Mouse (Mus musculus) lung, embryonic 14.5 days (tissue): ENCODE measurements at regions not wholly inside any gene's neighbourhood (a gene's known extent, or its start where the extent isn't known, plus 50 kb on each side); places are given as distances from the start of the nearest gene placed in this dataset.
A peak's percentile ranks its signal among the peaks of the same experiment; 100 is the strongest.

Experiments used
- ATAC-seq: fragments of 200-750 bp; cut with Nextera tagmentation; 2 replicates; pipeline ENCODE4 v1.8.0; 2017; ENCODE audit warnings: mild to moderate bottlenecking, moderate TSS enrichment, moderate library complexity; ENCODE audit not compliant: insufficient read depth
- DNase-seq: peaks from one replicate; pipeline ENCODE4 v3.0.0-alpha.2; 2015
- H3K27ac ChIP-seq: fragments of 300-500 bp; sonication (generic); 2 replicates; pipeline ENCODE4 v1.5.1; 2014; ENCODE audit warnings: low read depth, mild to moderate bottlenecking, moderate library complexity
- H3K27me3 ChIP-seq: fragments of 300-500 bp; sonication (generic); 2 replicates; pipeline ENCODE4 v1.6.1; 2014; ENCODE audit warnings: low read length, control low read depth; ENCODE audit not compliant: insufficient read depth
- H3K36me3 ChIP-seq: fragments of 300-500 bp; sonication (generic); 2 replicates; pipeline ENCODE4 v1.6.1; 2014; ENCODE audit warnings: control low read depth; ENCODE audit not compliant: insufficient read depth
- H3K4me1 ChIP-seq: fragments of 300-500 bp; sonication (generic); 2 replicates; pipeline ENCODE4 v1.6.1; 2014; ENCODE audit warnings: antibody characterized with exemption, control low read depth; ENCODE audit not compliant: insufficient read depth
- H3K4me2 ChIP-seq: fragments of 300-500 bp; sonication (generic); 2 replicates; pipeline ENCODE4 v1.6.1; 2014; ENCODE audit warnings: mild to moderate bottlenecking
- H3K4me3 ChIP-seq: fragments of 300-500 bp; sonication (generic); 2 replicates; pipeline ENCODE4 v1.5.1; 2014; ENCODE audit warnings: low read depth, low read length
- H3K9ac ChIP-seq: fragments of 300-500 bp; sonication (generic); 2 replicates; pipeline ENCODE4 v1.6.1; 2014
- H3K9me3 ChIP-seq: fragments of 300-500 bp; sonication (generic); 2 replicates; pipeline ENCODE4 v1.6.1; 2016; ENCODE audit warnings: low read depth, low read length, control low read depth
- CTCF ChIP-seq: IDR thresholded peaks from 2 replicates; pipeline ENCODE4 v1.5.1; 2016; ENCODE audit warnings: antibody characterized with exemption, low read depth
- WGBS: fragments of 180-500 bp; shearing (Covaris S2); extraction: QIAGEN DNeasy Blood & Tissue Kit; methylation state at CpG from one replicate; pipeline ENCODE4 v1.1.7; 2014; 5-methylcytosine and 5-hydroxymethylcytosine counted together

DNA sequence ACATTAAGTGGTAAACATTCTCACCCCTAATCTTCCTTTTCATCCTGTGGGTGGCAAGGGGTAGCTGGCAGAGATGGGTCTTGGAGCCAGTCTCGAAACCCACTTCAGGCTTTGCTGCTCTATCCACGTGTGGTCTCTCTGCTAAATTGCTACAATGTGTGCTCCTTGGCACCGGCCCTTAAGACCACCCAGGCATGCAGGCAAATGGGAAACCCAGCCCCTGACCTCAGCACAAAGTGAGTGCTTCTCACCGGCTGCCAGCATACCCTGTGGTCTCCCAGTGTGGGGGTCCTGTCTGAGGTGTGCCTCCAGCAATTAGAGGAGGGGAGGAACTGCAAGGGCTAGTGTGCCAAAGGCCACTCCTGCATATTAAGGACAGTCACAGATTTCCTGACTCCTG, 238.5 kb upstream of the Gm21798 start:
- peak; percentile 35 for DNase-seq
- H3K27ac ChIP-seq = no peak overlapping the region
- no peaks in the 10 kb centered on the region for H3K27me3 ChIP-seq

GRCm38 (mm10) chr15:64580481-64580880, 237.0 kb upstream of the Gm21798 start:
- no peak overlapping the region for H3K4me2 ChIP-seq
- no peak overlapping the region for H3K4me3 ChIP-seq
- H3K9ac ChIP-seq = no peak overlapping the region
- no peaks in the 10 kb centered on the region for H3K36me3 ChIP-seq
- DNase-seq = no peak
- ATAC-seq = no peak
- no peaks in the 10 kb centered on the region for H3K27me3 ChIP-seq
- H3K9me3 ChIP-seq = no peaks in the 10 kb centered on the region
- WGBS = 78% methylated on average over 1 of the region's 1 CpGs
- TF ChIP-seq CTCF = no peak
- no peaks in the 10 kb centered on the region for H3K4me1 ChIP-seq
- H3K27ac ChIP-seq = no peak overlapping the region

More for the DNA sequence above, 238.5 kb upstream of the Gm21798 start:
- Histone ChIP-seq H3K36me3 (no peaks in the 10 kb centered on the region), H3K4me2 (no peak overlapping the region), H3K4me3 (no peak overlapping the region), H3K4me1 (no peaks in the 10 kb centered on the region), H3K9ac (no peak overlapping the region), H3K9me3 (no peaks in the 10 kb centered on the region)
- no peak for TF ChIP-seq CTCF
- WGBS = 18% methylated on average over 4 of the region's 4 CpGs
- ATAC-seq = peak; percentile 63; the same call in 1 of the 2 replicates

DNA sequence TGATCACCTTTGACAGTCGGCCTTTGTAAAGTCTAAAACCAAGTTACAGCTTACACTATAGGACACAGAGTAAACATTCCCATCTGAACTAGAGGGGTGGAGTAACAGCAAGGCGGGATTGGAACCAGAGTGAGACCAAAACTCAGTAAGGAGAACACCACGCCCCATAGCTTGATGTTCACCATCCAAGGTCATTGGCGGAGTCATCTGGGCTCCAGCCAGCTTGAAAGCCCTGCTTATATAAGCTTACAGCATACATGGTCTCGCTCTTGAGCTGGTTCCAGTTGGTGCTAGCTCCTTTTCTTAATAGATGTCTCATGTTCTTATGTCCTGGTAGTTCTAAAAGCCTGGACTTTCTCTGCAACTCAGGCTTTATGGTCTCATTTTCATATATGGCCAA, 236.4 kb upstream of the Gm21798 start:
- H3K9me3 ChIP-seq = no peaks in the 10 kb centered on the region
- H3K9ac ChIP-seq = no peak overlapping the region
- H3K4me1 ChIP-seq = no peaks in the 10 kb centered on the region
- H3K27ac ChIP-seq = no peak overlapping the region
- H3K27me3 ChIP-seq = no peaks in the 10 kb centered on the region
- DNase-seq = no peak
- no peak overlapping the region for H3K4me3 ChIP-seq
- ATAC-seq = no peak
- no peak overlapping the region for H3K4me2 ChIP-seq
- TF ChIP-seq CTCF = no peak
- no peaks in the 10 kb centered on the region for H3K36me3 ChIP-seq
- WGBS = 76% methylated on average over 5 of the region's 5 CpGs

DNA sequence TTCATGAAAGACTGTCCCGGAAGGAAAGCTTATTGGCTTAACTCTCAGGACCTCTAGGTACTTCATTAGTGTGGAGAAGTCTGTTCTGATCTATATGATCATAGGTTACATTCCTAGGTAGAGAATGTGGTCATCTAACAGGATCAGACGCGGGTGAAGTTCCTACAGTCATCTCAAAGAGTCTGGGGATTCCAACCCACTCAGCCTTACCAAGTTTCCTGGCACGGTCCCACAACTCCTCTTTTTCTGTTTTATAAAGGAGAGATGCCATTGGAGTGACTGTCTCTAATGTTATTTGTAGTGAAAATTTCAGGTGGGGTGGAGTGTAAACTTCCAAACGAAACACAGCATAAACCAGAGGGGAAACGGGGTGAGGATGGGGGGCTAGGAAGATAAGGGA, 233.4 kb upstream of the Gm21798 start:
- ATAC-seq = no peak

GRCm38 (mm10) chr15:64586776-64587175, 230.7 kb upstream of the Gm21798 start:
- DNase-seq = no peak
- no peaks in the 10 kb centered on the region for H3K36me3 ChIP-seq
- 77% methylated on average over 3 of the region's 3 CpGs for WGBS

More for the DNA sequence above, 233.4 kb upstream of the Gm21798 start:
- Histone ChIP-seq H3K36me3 (no peaks in the 10 kb centered on the region), H3K27ac (no peak overlapping the region), H3K4me1 (no peaks in the 10 kb centered on the region), H3K9me3 (no peaks in the 10 kb centered on the region), H3K27me3 (no peaks in the 10 kb centered on the region), H3K9ac (no peak overlapping the region), H3K4me3 (no peak overlapping the region), H3K4me2 (no peak overlapping the region)
- no peak for TF ChIP-seq CTCF
- DNase-seq = no peak
- WGBS = 83% methylated on average over 6 of the region's 6 CpGs

DNA sequence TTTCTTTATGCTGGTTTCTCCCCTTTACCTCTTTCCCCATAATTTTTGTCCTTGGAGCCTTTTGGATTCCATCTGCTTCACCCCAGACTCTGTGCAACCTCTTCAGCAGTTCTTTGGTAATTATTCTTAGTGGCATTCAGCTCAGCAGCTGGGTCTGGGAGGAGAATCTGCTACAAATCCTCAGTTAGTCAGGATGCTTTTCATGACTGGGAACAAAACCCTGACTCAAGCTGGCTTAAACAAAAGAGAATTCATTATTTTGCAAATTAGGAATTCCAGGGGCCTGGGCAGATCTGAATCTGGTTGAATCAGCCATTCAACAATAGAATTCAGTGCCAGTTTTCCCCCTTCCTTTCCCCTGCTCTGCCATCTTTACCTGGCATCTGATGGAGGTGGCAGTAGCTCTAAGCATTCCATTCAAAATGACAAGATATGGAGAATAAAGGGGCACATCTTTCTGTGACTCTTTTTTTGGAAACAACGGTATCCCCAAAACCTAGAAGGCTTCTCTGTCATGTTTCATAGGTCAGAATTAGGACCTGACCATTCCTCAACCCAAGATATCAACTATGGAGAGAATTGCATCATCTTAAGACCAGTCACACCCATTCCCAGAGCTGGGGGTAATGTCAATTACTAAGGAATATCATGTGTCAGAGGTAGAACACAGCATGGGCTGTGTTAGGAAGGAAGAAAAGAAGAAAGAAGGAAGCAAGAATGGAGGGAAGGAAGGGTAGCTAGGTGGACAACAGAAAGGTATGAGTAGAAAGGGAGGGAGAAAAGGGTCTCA, 227.2 kb upstream of the Gm21798 start:
- no peaks in the 10 kb centered on the region for H3K27me3 ChIP-seq
- no peaks in the 10 kb centered on the region for H3K36me3 ChIP-seq
- H3K4me3 ChIP-seq = no peak overlapping the region
- no peak for TF ChIP-seq CTCF
- WGBS = 70% methylated on average over 1 of the region's 1 CpGs
- DNase-seq = no peak
- ATAC-seq = no peak
- H3K9ac ChIP-seq = no peak overlapping the region
- H3K4me2 ChIP-seq = no peak overlapping the region
- no peak overlapping the region for H3K27ac ChIP-seq
- no peaks in the 10 kb centered on the region for H3K4me1 ChIP-seq
- H3K9me3 ChIP-seq = no peaks in the 10 kb centered on the region

More at GRCm38 (mm10) chr15:64586776-64587175, 230.7 kb upstream of the Gm21798 start:
- Histone ChIP-seq H3K4me1 (no peaks in the 10 kb centered on the region), H3K9ac (no peak overlapping the region), H3K27ac (no peak overlapping the region), H3K4me2 (no peak overlapping the region), H3K27me3 (no peaks in the 10 kb centered on the region), H3K4me3 (no peak overlapping the region), H3K9me3 (no peaks in the 10 kb centered on the region)
- TF ChIP-seq CTCF = no peak
- no peak for ATAC-seq

- 50% methylated on average over 4 of the region's 4 CpGs for WGBS
- TF ChIP-seq CTCF = no peak
- Histone ChIP-seq H3K4me3 (no peak overlapping the region), H3K9me3 (no peaks in the 10 kb centered on the region), H3K36me3 (no peaks in the 10 kb centered on the region), H3K27me3 (no peaks in the 10 kb centered on the region), H3K9ac (no peak overlapping the region), H3K4me1 (no peaks in the 10 kb centered on the region), H3K27ac (no peak overlapping the region), H3K4me2 (no peak overlapping the region)
- ATAC-seq (no peak), DNase-seq (no peak)
Observed at GRCm38 (mm10) chr15:64613503-64613902, 204.0 kb upstream of the Gm21798 start.

- Histone ChIP-seq H3K27ac (no peak overlapping the region), H3K36me3 (no peaks in the 10 kb centered on the region), H3K4me2 (no peak overlapping the region), H3K4me3 (no peak overlapping the region), H3K4me1 (no peaks in the 10 kb centered on the region), H3K9me3 (no peaks in the 10 kb centered on the region), H3K27me3 (no peaks in the 10 kb centered on the region), H3K9ac (no peak overlapping the region)
- ATAC-seq (no peak), DNase-seq (no peak)
- WGBS = 66% methylated on average over 3 of the region's 3 CpGs
- no peak for TF ChIP-seq CTCF
Observed at GRCm38 (mm10) chr15:64618471-64618870, 199.0 kb upstream of the Gm21798 start.
